Mouse (Mus musculus) cerebellum, adult 9-11 months (tissue): ENCODE results near the gene Vti1a.

Experiments
- DNase-seq: peaks from one replicate; pipeline ENCODE4 v3.0.0; 2022

Vti1a gene

GRCm38 (mm10) chr19:55592876-55593691 lies 277.0 kb downstream of the Vti1a start:
- no peak for DNase-seq

GRCm38 (mm10) chr19:55593729-55594444 lies 277.8 kb downstream of the Vti1a start:
- no peak for DNase-seq

GRCm38 (mm10) chr19:55594451-55594850 lies 278.4 kb downstream of the Vti1a start:
- no peak for DNase-seq

- DNase-seq: no peak
Observed at GRCm38 (mm10) chr19:55595945-55596649, 280.0 kb downstream of the Vti1a start.

- DNase-seq: no peak
Observed at GRCm38 (mm10) chr19:55596804-55597203, 280.7 kb downstream of the Vti1a start.

GRCm38 (mm10) chr19:55597296-55597695 lies 281.2 kb downstream of the Vti1a start:
- DNase-seq: no peak

- DNase-seq: no peak
Observed at GRCm38 (mm10) chr19:55597951-55598350, 281.9 kb downstream of the Vti1a start.

- DNase-seq: no peak
Observed at GRCm38 (mm10) chr19:55599124-55599523, 283.0 kb downstream of the Vti1a start.

- no peak for DNase-seq
Observed at GRCm38 (mm10) chr19:55607725-55608124, 291.6 kb downstream of the Vti1a start.

- no peak for DNase-seq
Observed at GRCm38 (mm10) chr19:55608858-55609375, 292.8 kb downstream of the Vti1a start.

GRCm38 (mm10) chr19:55609806-55610205 lies 293.7 kb downstream of the Vti1a start:
- DNase-seq: no peak

GRCm38 (mm10) chr19:55615743-55616142 lies 299.6 kb downstream of the Vti1a start:
- DNase-seq: no peak

GRCm38 (mm10) chr19:55616276-55616675 lies 300.2 kb downstream of the Vti1a start:
- DNase-seq: no peak

- no peak for DNase-seq
Observed at GRCm38 (mm10) chr19:55616937-55617336, 300.8 kb downstream of the Vti1a start.

GRCm38 (mm10) chr19:55618546-55618945 lies 302.5 kb downstream of the Vti1a start:
- DNase-seq: no peak

GRCm38 (mm10) chr19:55620411-55621008 lies 304.4 kb downstream of the Vti1a start:
- DNase-seq: no peak

GRCm38 (mm10) chr19:55621011-55621625 lies 305.0 kb downstream of the Vti1a start:
- peak; percentile 17 for DNase-seq

- DNase-seq: no peak
Observed at GRCm38 (mm10) chr19:55622821-55623220, 306.7 kb downstream of the Vti1a start.

- no peak for DNase-seq
Observed at GRCm38 (mm10) chr19:55623605-55624004, 307.5 kb downstream of the Vti1a start.

GRCm38 (mm10) chr19:55626483-55626882 lies 310.4 kb downstream of the Vti1a start:
- no peak for DNase-seq

- no peak for DNase-seq
Observed at GRCm38 (mm10) chr19:55626952-55627351, 310.9 kb downstream of the Vti1a start.

- DNase-seq: no peak
Observed at GRCm38 (mm10) chr19:55635488-55635887, 319.4 kb downstream of the Vti1a start.
